Mouse (Mus musculus) stomach, postnatal 0 days (tissue): ENCODE results near the gene Cacna1a. TPM values are rescaled to one million over a fixed set of nuclear protein-coding genes. Genes with fewer than 3 reads are reported as not detected.

Source experiments
- ATAC-seq: fragments of 200-750 bp; cut with Nextera tagmentation; 2 replicates; pipeline ENCODE4 v1.8.0; 2017; ENCODE audit not compliant: low FRiP score, low TSS enrichment
- DNase-seq: peaks from one replicate; pipeline ENCODE4 v3.0.0-alpha.2; 2016; ENCODE audit warnings: low spot score
- H3K27ac ChIP-seq: fragments of 300-500 bp; sonication (generic); replicated peaks from 2 replicates; pipeline ENCODE4 v1.5.1; 2014; ENCODE audit warnings: mild to moderate bottlenecking, control low read depth
- H3K27me3 ChIP-seq: fragments of 300-500 bp; sonication (generic); 2 replicates; pipeline ENCODE4 v1.6.1; 2014; ENCODE audit warnings: low read length; ENCODE audit not compliant: control insufficient read depth, insufficient read depth
- H3K36me3 ChIP-seq: fragments of 300-500 bp; sonication (generic); 2 replicates; pipeline ENCODE4 v1.6.1; 2014; ENCODE audit warnings: low read length, mixed read lengths; ENCODE audit not compliant: control insufficient read depth, insufficient read depth
- H3K4me1 ChIP-seq: fragments of 300-500 bp; sonication (generic); replicated peaks from 2 replicates; pipeline ENCODE4 v1.6.1; 2014; ENCODE audit warnings: antibody characterized with exemption; ENCODE audit not compliant: control insufficient read depth, insufficient read depth
- H3K4me2 ChIP-seq: fragments of 300-500 bp; sonication (generic); replicated peaks from 2 replicates; pipeline ENCODE4 v1.6.1; 2014; ENCODE audit warnings: low read depth, mild to moderate bottlenecking, control low read depth, moderate library complexity
- H3K4me3 ChIP-seq: fragments of 300-500 bp; sonication (generic); 2 replicates; pipeline ENCODE4 v1.5.1; 2014; ENCODE audit warnings: low read depth, low read length, control low read depth
- H3K9ac ChIP-seq: fragments of 300-500 bp; sonication (generic); 2 replicates; pipeline ENCODE4 v1.6.1; 2014; ENCODE audit warnings: mild to moderate bottlenecking, low read length, control low read depth, mixed read lengths
- H3K9me3 ChIP-seq: fragments of 300-500 bp; sonication (generic); 2 replicates; pipeline ENCODE4 v1.6.1; 2016; ENCODE audit warnings: low read length; ENCODE audit not compliant: control insufficient read depth
- CTCF ChIP-seq: IDR thresholded peaks from 2 replicates; pipeline ENCODE4 v1.5.1; 2016; ENCODE audit warnings: antibody characterized with exemption, low read depth, mild to moderate bottlenecking, moderate library complexity
- EP300 ChIP-seq: optimal IDR thresholded peaks from 2 replicates; pipeline ENCODE3; 2016; ENCODE audit warnings: antibody characterized with exemption
- WGBS: fragments of 180-500 bp; shearing (Covaris S2); extraction: QIAGEN DNeasy Blood & Tissue Kit; methylation state at CpG from one replicate; pipeline ENCODE4 v1.1.7; 2014; 5-methylcytosine and 5-hydroxymethylcytosine counted together
- polyA plus RNA-seq: library from polyadenylated mRNA; unstranded; fragments of >200 nt; fragmentation: Nextera tagmentation; extraction: Ambion mirVana; gene quantifications from 2 replicates; pipeline ENCODE4 v1.2.1, GENCODE M21; 2015

Cacna1a gene
- polyA plus RNA-seq, 1 experiment from 2014 or later = 2.9 TPM

GRCm38 (mm10) chr8:84439813-84440212 is 51.6 kb downstream of the Cacna1a start:
- no peaks in the 10 kb centered on the region for H3K36me3 ChIP-seq
- WGBS = 86% methylated on average over 7 of the region's 7 CpGs
- no peak overlapping the region for H3K4me2 ChIP-seq
- no peak overlapping the region for H3K4me3 ChIP-seq
- TF ChIP-seq EP300 (no peak), CTCF (no peak)
- DNase-seq (no peak), ATAC-seq (no peak)
- H3K27ac ChIP-seq = no peak overlapping the region
- no peak overlapping the region for H3K9ac ChIP-seq
- H3K27me3 ChIP-seq = no peaks in the 10 kb centered on the region
- H3K4me1 ChIP-seq = no peaks in the 10 kb centered on the region
- no peaks in the 10 kb centered on the region for H3K9me3 ChIP-seq

- no peak overlapping the region for H3K4me2 ChIP-seq
- no peaks in the 10 kb centered on the region for H3K27me3 ChIP-seq
- no peak for TF ChIP-seq EP300
- no peak for TF ChIP-seq CTCF
- no peaks in the 10 kb centered on the region for H3K36me3 ChIP-seq
- 21% methylated on average over 1 of the region's 1 CpGs for WGBS
- H3K4me3 ChIP-seq = no peak overlapping the region
- H3K4me1 ChIP-seq = no peaks in the 10 kb centered on the region
- H3K9me3 ChIP-seq = no peaks in the 10 kb centered on the region
- H3K27ac ChIP-seq = no peak overlapping the region
- ATAC-seq = no peak
- no peak overlapping the region for H3K9ac ChIP-seq
- DNase-seq = no peak
These were observed 53.8 kb downstream of the Cacna1a start for GRCm38 (mm10) chr8:84442043-84442442.

GRCm38 (mm10) chr8:84446571-84446991 is 58.3 kb downstream of the Cacna1a start:
- 77% methylated on average over 9 of the region's 9 CpGs for WGBS
- H3K4me3 ChIP-seq = no peak overlapping the region
- TF ChIP-seq CTCF = no peak
- no peak for TF ChIP-seq EP300
- no peak overlapping the region for H3K4me2 ChIP-seq
- H3K9ac ChIP-seq = no peak overlapping the region
- ATAC-seq (no peak), DNase-seq (no peak)
- no peaks in the 10 kb centered on the region for H3K27me3 ChIP-seq
- no peak overlapping the region for H3K27ac ChIP-seq
- H3K4me1 ChIP-seq = no peaks in the 10 kb centered on the region
- H3K9me3 ChIP-seq = no peaks in the 10 kb centered on the region
- no peaks in the 10 kb centered on the region for H3K36me3 ChIP-seq

GRCm38 (mm10) chr8:84454532-84454931 is 66.3 kb downstream of the Cacna1a start:
- no peaks in the 10 kb centered on the region for H3K27me3 ChIP-seq
- peak; percentile 56 for TF ChIP-seq CTCF
- no peak for TF ChIP-seq EP300
- no peak overlapping the region for H3K9ac ChIP-seq
- H3K36me3 ChIP-seq = no peaks in the 10 kb centered on the region
- no peaks in the 10 kb centered on the region for H3K9me3 ChIP-seq
- no peak overlapping the region for H3K4me3 ChIP-seq
- H3K27ac ChIP-seq = no peak overlapping the region
- no peaks in the 10 kb centered on the region for H3K4me1 ChIP-seq
- 29% methylated on average over 6 of the region's 6 CpGs for WGBS
- ATAC-seq (no peak), DNase-seq (peak; percentile 83)
- no peak overlapping the region for H3K4me2 ChIP-seq

- Histone ChIP-seq H3K27me3 (no peaks in the 10 kb centered on the region), H3K27ac (no peak overlapping the region), H3K9me3 (no peaks in the 10 kb centered on the region), H3K36me3 (no peaks in the 10 kb centered on the region), H3K4me2 (no peak overlapping the region), H3K4me1 (no peaks in the 10 kb centered on the region), H3K4me3 (no peak overlapping the region), H3K9ac (no peak overlapping the region)
- 65% methylated on average over 7 of the region's 7 CpGs for WGBS
- no peak for TF ChIP-seq CTCF
- TF ChIP-seq EP300 = no peak
- no peak for ATAC-seq
- DNase-seq = no peak
These were observed 70.6 kb downstream of the Cacna1a start for GRCm38 (mm10) chr8:84458853-84459252.

- 31% methylated on average over 5 of the region's 5 CpGs for WGBS
- Histone ChIP-seq H3K36me3 (no peaks in the 10 kb centered on the region), H3K27me3 (no peaks in the 10 kb centered on the region), H3K4me2 (no peak overlapping the region), H3K27ac (no peak overlapping the region), H3K4me1 (no peaks in the 10 kb centered on the region), H3K4me3 (no peak overlapping the region), H3K9ac (no peak overlapping the region), H3K9me3 (no peaks in the 10 kb centered on the region)
- no peak for TF ChIP-seq EP300
- no peak for TF ChIP-seq CTCF
- no peak for ATAC-seq
- no peak for DNase-seq
These were observed 71.0 kb downstream of the Cacna1a start for GRCm38 (mm10) chr8:84459276-84459675.
